Mouse (Mus musculus) C2C12 (cell line): ENCODE results near the gene Dpep2nb.

ENCODE experiments used
- CTCF ChIP-seq: IDR thresholded peaks from one replicate; pipeline ENCODE4 v1.5.1; 2011; ENCODE audit not compliant: control insufficient read depth, insufficient read depth, insufficient read length
- USF1 ChIP-seq: IDR thresholded peaks from one replicate; pipeline ENCODE4 v1.6.1; 2011; ENCODE audit warnings: low read depth, mild to moderate bottlenecking, control low read depth, moderate library complexity

GRCm38 (mm10) chr8:106047854-106048630 is 42.3 kb upstream of the Dpep2nb start:
- TF ChIP-seq CTCF (no peak), USF1 (no peak)
